Mouse (Mus musculus) limb, embryonic 15.5 days (tissue): ENCODE results near the gene Nkiras2. TPM values are rescaled to one million over a fixed set of nuclear protein-coding genes. Genes with fewer than 3 reads are reported as not detected.
A peak's percentile ranks its signal among the peaks of the same experiment; 100 is the strongest.
"Not testable (repeated sequence)": the region's sequence is repeated elsewhere in the genome, so short reads cannot be mapped to it uniquely, and the experiment has no call there.

Source experiments
- ATAC-seq: fragments of 200-750 bp; cut with Nextera tagmentation; 2 replicates; pipeline ENCODE4 v1.8.0; 2017; ENCODE audit warnings: low read depth, moderate TSS enrichment; ENCODE audit not compliant: insufficient number of reproducible peaks, low FRiP score, low TSS enrichment
- H3K27ac ChIP-seq: fragments of 300-500 bp; sonication (generic); 2 replicates; pipeline ENCODE4 v1.5.1; 2015; ENCODE audit warnings: moderate library complexity, mild to moderate bottlenecking, inconsistent platforms
- H3K27me3 ChIP-seq: fragments of 300-500 bp; sonication (generic); 2 replicates; pipeline ENCODE4 v1.6.1; 2015; ENCODE audit warnings: inconsistent platforms
- H3K36me3 ChIP-seq: fragments of 300-500 bp; sonication (generic); 2 replicates; pipeline ENCODE4 v1.6.1; 2015; ENCODE audit warnings: inconsistent platforms
- H3K4me1 ChIP-seq: fragments of 300-500 bp; sonication (generic); 2 replicates; pipeline ENCODE4 v1.6.1; 2015; ENCODE audit warnings: inconsistent platforms
- H3K4me2 ChIP-seq: fragments of 300-500 bp; sonication (generic); 2 replicates; pipeline ENCODE4 v1.6.1; 2015; ENCODE audit warnings: mild to moderate bottlenecking, inconsistent platforms
- H3K4me3 ChIP-seq: fragments of 300-500 bp; sonication (generic); 2 replicates; pipeline ENCODE4 v1.5.1; 2015; ENCODE audit warnings: mild to moderate bottlenecking, inconsistent platforms
- H3K9ac ChIP-seq: fragments of 300-500 bp; sonication (generic); 2 replicates; pipeline ENCODE4 v1.6.1; 2015; ENCODE audit warnings: inconsistent platforms
- H3K9me3 ChIP-seq: fragments of 300-500 bp; sonication (generic); 2 replicates; pipeline ENCODE4 v1.6.1; 2016; ENCODE audit warnings: inconsistent platforms
- WGBS: fragments of 180-500 bp; shearing (Covaris S2); methylation state at CpG from one replicate; pipeline ENCODE4 v1.1.7; 2015; 5-methylcytosine and 5-hydroxymethylcytosine counted together
- polyA plus RNA-seq: library from polyadenylated mRNA; unstranded; fragments of >200 nt; fragmentation: Nextera tagmentation; extraction: Ambion mirVana; gene quantifications from 2 replicates; pipeline ENCODE4 v1.2.1, GENCODE M21; 2015

The Nkiras2 gene
- polyA plus RNA-seq, 1 experiment from 2014 or later = 73.7 TPM

- no peak overlapping the region for H3K27ac ChIP-seq
- no peak overlapping the region for H3K4me3 ChIP-seq
- peaks cover 74% of the 10 kb centered on the region for H3K36me3 ChIP-seq
- ATAC-seq = no peak
- no peaks in the 10 kb centered on the region for H3K27me3 ChIP-seq
- no peaks in the 10 kb centered on the region for H3K9me3 ChIP-seq
- WGBS = 86% methylated on average over 13 of the region's 13 CpGs
- H3K9ac ChIP-seq = no peak overlapping the region
- no peak overlapping the region for H3K4me2 ChIP-seq
- peaks cover 10% of the 10 kb centered on the region for H3K4me1 ChIP-seq
These were observed 38.8 kb upstream of the Nkiras2 start for GRCm38 (mm10) chr11:100580275-100580674.

GRCm38 (mm10) chr11:100581756-100582155, 37.3 kb upstream of the Nkiras2 start:
- ATAC-seq = no peak
- no peaks in the 10 kb centered on the region for H3K9me3 ChIP-seq
- no peak overlapping the region for H3K9ac ChIP-seq
- H3K27me3 ChIP-seq = no peaks in the 10 kb centered on the region
- H3K27ac ChIP-seq = peak overlapping the region; percentile 43; the same call in 1 of the 2 replicates
- H3K4me1 ChIP-seq = no peaks in the 10 kb centered on the region
- no peak overlapping the region for H3K4me3 ChIP-seq
- H3K36me3 ChIP-seq = peaks cover 89% of the 10 kb centered on the region
- no peak overlapping the region for H3K4me2 ChIP-seq
- 70% methylated on average over 4 of the region's 4 CpGs for WGBS

GRCm38 (mm10) chr11:100582413-100582812, 36.6 kb upstream of the Nkiras2 start:
- not testable (repeated sequence) for H3K9me3 ChIP-seq, H3K4me3 ChIP-seq, H3K4me1 ChIP-seq, H3K27ac ChIP-seq, H3K4me2 ChIP-seq, ATAC-seq, H3K9ac ChIP-seq, H3K27me3 ChIP-seq
- WGBS = 91% methylated on average over 1 of the region's 1 CpGs
- peaks cover 95% of the 10 kb centered on the region for H3K36me3 ChIP-seq

- Histone ChIP-seq H3K9me3 (no peaks in the 10 kb centered on the region), H3K4me3 (no peak overlapping the region), H3K27ac (no peak overlapping the region), H3K4me1 (no peaks in the 10 kb centered on the region), H3K9ac (no peak overlapping the region), H3K36me3 (peaks cover 98% of the 10 kb centered on the region), H3K4me2 (no peak overlapping the region), H3K27me3 (no peaks in the 10 kb centered on the region)
- ATAC-seq = no peak
- 85% methylated on average over 2 of the region's 2 CpGs for WGBS
These were observed 36.2 kb upstream of the Nkiras2 start for GRCm38 (mm10) chr11:100582836-100583235.

- peaks cover 99% of the 10 kb centered on the region for H3K36me3 ChIP-seq
- 92% methylated on average over 7 of the region's 7 CpGs for WGBS
- no peaks in the 10 kb centered on the region for H3K9me3 ChIP-seq
- H3K27me3 ChIP-seq = no peaks in the 10 kb centered on the region
- H3K4me1 ChIP-seq = no peaks in the 10 kb centered on the region
- no peak overlapping the region for H3K9ac ChIP-seq
- no peak overlapping the region for H3K27ac ChIP-seq
- H3K4me2 ChIP-seq = no peak overlapping the region
- no peak for ATAC-seq
- no peak overlapping the region for H3K4me3 ChIP-seq
These were observed 34.5 kb upstream of the Nkiras2 start for GRCm38 (mm10) chr11:100584561-100584961.

- peaks cover 100% of the 10 kb centered on the region for H3K36me3 ChIP-seq
- H3K27ac ChIP-seq = no peak overlapping the region
- H3K4me3 ChIP-seq = no peak overlapping the region
- no peak overlapping the region for H3K4me2 ChIP-seq
- H3K9me3 ChIP-seq = no peaks in the 10 kb centered on the region
- H3K27me3 ChIP-seq = no peaks in the 10 kb centered on the region
- no peaks in the 10 kb centered on the region for H3K4me1 ChIP-seq
- ATAC-seq = no peak
- H3K9ac ChIP-seq = no peak overlapping the region
- WGBS = 94% methylated on average over 3 of the region's 3 CpGs
These were observed 33.9 kb upstream of the Nkiras2 start for GRCm38 (mm10) chr11:100585148-100585547.

GRCm38 (mm10) chr11:100588462-100588861, 30.6 kb upstream of the Nkiras2 start:
- H3K9ac ChIP-seq = no peak overlapping the region
- H3K9me3 ChIP-seq = no peaks in the 10 kb centered on the region
- no peaks in the 10 kb centered on the region for H3K27me3 ChIP-seq
- ATAC-seq = no peak
- no peak overlapping the region for H3K27ac ChIP-seq
- H3K36me3 ChIP-seq = peaks cover 98% of the 10 kb centered on the region
- no peak overlapping the region for H3K4me2 ChIP-seq
- no peak overlapping the region for H3K4me3 ChIP-seq
- no peaks in the 10 kb centered on the region for H3K4me1 ChIP-seq
- 92% methylated on average over 2 of the region's 2 CpGs for WGBS

- peaks cover 94% of the 10 kb centered on the region for H3K36me3 ChIP-seq
- H3K27ac ChIP-seq = no peak overlapping the region
- ATAC-seq = no peak
- no peak overlapping the region for H3K9ac ChIP-seq
- no peak overlapping the region for H3K4me3 ChIP-seq
- no peaks in the 10 kb centered on the region for H3K4me1 ChIP-seq
- no peaks in the 10 kb centered on the region for H3K27me3 ChIP-seq
- no peak overlapping the region for H3K4me2 ChIP-seq
- WGBS = 89% methylated on average over 11 of the region's 11 CpGs
- no peaks in the 10 kb centered on the region for H3K9me3 ChIP-seq
These were observed 26.5 kb upstream of the Nkiras2 start for GRCm38 (mm10) chr11:100592346-100593046.

GRCm38 (mm10) chr11:100594608-100595007, 24.4 kb upstream of the Nkiras2 start:
- Histone ChIP-seq H3K36me3 (peaks cover 94% of the 10 kb centered on the region), H3K4me1 (no peaks in the 10 kb centered on the region), H3K9ac (no peak overlapping the region), H3K27ac (no peak overlapping the region; the same call in 1 of the 2 replicates), H3K4me3 (no peak overlapping the region), H3K4me2 (no peak overlapping the region), H3K27me3 (no peaks in the 10 kb centered on the region), H3K9me3 (no peaks in the 10 kb centered on the region)
- WGBS = 79% methylated on average over 7 of the region's 7 CpGs
- no peak for ATAC-seq

GRCm38 (mm10) chr11:100595533-100595932, 23.5 kb upstream of the Nkiras2 start:
- Histone ChIP-seq H3K4me1 (no peaks in the 10 kb centered on the region), H3K36me3 (peaks cover 95% of the 10 kb centered on the region), H3K9me3 (no peaks in the 10 kb centered on the region), H3K9ac (no peak overlapping the region), H3K27ac (no peak overlapping the region), H3K4me2 (no peak overlapping the region), H3K4me3 (no peak overlapping the region), H3K27me3 (no peaks in the 10 kb centered on the region)
- ATAC-seq = no peak
- 61% methylated on average over 4 of the region's 4 CpGs for WGBS

GRCm38 (mm10) chr11:100598074-100598473, 21.0 kb upstream of the Nkiras2 start:
- WGBS = 89% methylated on average over 4 of the region's 4 CpGs

GRCm38 (mm10) chr11:100601372-100601771, 17.7 kb upstream of the Nkiras2 start:
- ATAC-seq = no peak
- WGBS = 89% methylated on average over 3 of the region's 3 CpGs
- Histone ChIP-seq H3K9me3 (no peaks in the 10 kb centered on the region), H3K4me2 (no peak overlapping the region), H3K9ac (no peak overlapping the region), H3K36me3 (peaks cover 46% of the 10 kb centered on the region), H3K27me3 (no peaks in the 10 kb centered on the region), H3K27ac (no peak overlapping the region), H3K4me3 (no peak overlapping the region), H3K4me1 (peaks cover 8% of the 10 kb centered on the region; the same call in 1 of the 2 replicates)

More at GRCm38 (mm10) chr11:100598074-100598473, 21.0 kb upstream of the Nkiras2 start:
- ATAC-seq = no peak
- Histone ChIP-seq H3K27ac (no peak overlapping the region), H3K9ac (no peak overlapping the region), H3K4me1 (no peaks in the 10 kb centered on the region), H3K9me3 (no peaks in the 10 kb centered on the region), H3K27me3 (no peaks in the 10 kb centered on the region), H3K4me2 (no peak overlapping the region), H3K4me3 (no peak overlapping the region), H3K36me3 (peaks cover 75% of the 10 kb centered on the region)
